Mouse (Mus musculus) lung, adult 2 months (tissue): Measurements from ENCODE around the gene Fyb. TPM values are rescaled to one million over a fixed set of nuclear protein-coding genes. Genes with fewer than 3 reads are reported as not detected.
A peak's percentile ranks its signal among the peaks of the same experiment; 100 is the strongest.

Experiments used
- DNase-seq: peaks from one replicate; pipeline ENCODE4 v3.0.0; 2022
- H3K4me1 ChIP-seq: fragments of 200-500 bp; 2 replicates; pipeline ENCODE4 v1.6.1; 2011; ENCODE audit warnings: low read length; ENCODE audit not compliant: control insufficient read depth, insufficient read depth
- H3K4me3 ChIP-seq: fragments of 200-500 bp; replicated peaks from 2 replicates; pipeline ENCODE3; 2011; ENCODE audit warnings: low read depth, mild to moderate bottlenecking, control low read depth, low read length; ENCODE audit errors: extremely low read depth
- CTCF ChIP-seq: fragments of 200-500 bp; IDR thresholded peaks from 2 replicates; pipeline ENCODE4 v1.5.1; 2011; ENCODE audit warnings: mild to moderate bottlenecking, low read length, control low read depth; ENCODE audit not compliant: insufficient read depth
- POLR2A ChIP-seq: fragments of 200-500 bp; IDR thresholded peaks from 2 replicates; pipeline ENCODE4 v1.6.1; 2011; ENCODE audit warnings: low read depth, mild to moderate bottlenecking, control low read depth, low read length, borderline replicate concordance; ENCODE audit errors: extremely low read depth
- whole genome bisulfite sequencing: fragments of 180-500 bp; shearing (Covaris S2); methylation state at CpG from one replicate; pipeline ENCODE4 v1.1.7; 2018; 5-methylcytosine and 5-hydroxymethylcytosine counted together
- polyA plus RNA-seq: library from polyadenylated mRNA; depleted of rRNA; stranded (reverse); fragments of >200 nt; gene quantifications from 2 replicates; pipeline ENCODE4 v1.2.3, GENCODE M21; 2012

Gene Fyb
- polyA plus RNA-seq, 1 experiment = 48.1 TPM

DNA sequence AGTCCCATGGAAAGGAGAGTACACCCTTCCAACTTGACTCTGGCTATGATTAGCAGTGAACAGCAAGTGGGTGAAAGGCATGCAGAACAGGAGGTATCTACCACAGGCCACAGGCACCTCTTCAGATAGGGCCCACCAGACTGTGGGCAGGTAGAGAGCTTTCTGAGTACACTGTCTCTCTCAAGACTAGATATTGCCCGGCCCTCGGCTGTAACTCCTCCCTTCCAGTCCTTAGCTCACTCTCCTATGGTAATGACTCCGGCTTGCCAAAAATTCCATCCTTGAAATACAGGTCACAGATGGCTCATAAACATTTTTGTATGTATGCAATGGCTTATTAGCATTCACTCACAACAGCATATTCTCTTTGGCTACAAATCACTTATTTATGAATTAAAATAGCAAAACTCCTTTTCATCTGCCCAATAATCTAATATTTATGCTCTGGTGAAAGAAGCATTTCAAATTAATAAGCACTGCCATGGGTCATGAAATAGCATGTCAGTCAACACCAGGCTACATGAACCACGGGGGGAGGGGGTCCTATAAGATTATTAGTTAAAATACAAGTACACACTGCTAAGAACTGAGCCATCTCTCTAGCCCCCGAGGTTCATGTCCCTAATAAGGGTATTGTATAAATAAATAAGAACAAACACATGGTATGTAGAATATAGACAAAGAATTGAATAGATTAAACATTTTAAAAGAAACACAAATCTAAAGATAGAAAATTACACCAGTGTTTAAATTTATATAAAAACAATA is 93.9 kb downstream of the Fyb start:
- no peak for TF ChIP-seq CTCF
- WGBS = 49% methylated on average over 5 of the region's 5 CpGs
- H3K4me1 ChIP-seq = no peaks in the 10 kb centered on the region
- no peak overlapping the region for H3K4me3 ChIP-seq
- no peak for DNase-seq

DNA sequence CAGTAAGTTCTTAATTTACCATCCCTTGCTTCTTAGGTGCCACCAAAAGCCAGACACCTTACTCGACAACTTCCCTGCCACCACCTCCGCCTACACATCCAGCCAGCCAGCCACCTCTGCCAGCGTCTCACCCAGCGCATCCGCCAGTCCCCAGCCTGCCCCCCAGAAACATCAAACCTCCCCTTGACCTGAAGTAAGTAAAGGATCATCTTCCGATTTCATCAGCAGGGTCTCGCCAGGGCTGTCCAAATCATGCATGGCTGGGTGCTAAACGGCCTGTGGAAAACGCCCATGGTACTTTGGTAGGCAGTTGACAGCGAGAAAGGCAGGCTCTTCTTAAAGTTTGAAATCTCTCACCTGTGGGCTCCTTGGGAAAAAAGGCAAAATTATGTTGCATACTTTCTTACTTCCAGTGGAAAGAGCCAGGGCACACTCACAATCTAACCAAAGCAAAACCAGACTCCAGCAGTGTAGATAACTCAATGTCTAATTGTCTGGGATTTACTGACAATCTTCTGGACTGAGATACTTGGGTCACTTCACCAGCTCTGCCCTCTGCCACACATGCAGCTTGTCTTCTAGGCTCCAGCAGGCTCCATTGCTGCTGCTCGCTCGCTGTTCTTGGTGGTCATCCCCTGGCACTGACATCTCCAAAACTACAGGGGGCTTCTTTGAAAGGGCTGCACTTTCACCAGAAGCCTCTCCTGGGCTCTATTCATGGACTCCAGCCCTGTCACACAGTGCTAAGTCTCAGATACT is 97.1 kb downstream of the Fyb start:
- peaks cover 3% of the 10 kb centered on the region; the same call in 1 of the 2 replicates for H3K4me1 ChIP-seq
- no peak for DNase-seq
- H3K4me3 ChIP-seq = no peak overlapping the region
- 84% methylated on average over 12 of the region's 12 CpGs for WGBS
- TF ChIP-seq CTCF = no peak
- TF ChIP-seq POLR2A = no peak

DNA sequence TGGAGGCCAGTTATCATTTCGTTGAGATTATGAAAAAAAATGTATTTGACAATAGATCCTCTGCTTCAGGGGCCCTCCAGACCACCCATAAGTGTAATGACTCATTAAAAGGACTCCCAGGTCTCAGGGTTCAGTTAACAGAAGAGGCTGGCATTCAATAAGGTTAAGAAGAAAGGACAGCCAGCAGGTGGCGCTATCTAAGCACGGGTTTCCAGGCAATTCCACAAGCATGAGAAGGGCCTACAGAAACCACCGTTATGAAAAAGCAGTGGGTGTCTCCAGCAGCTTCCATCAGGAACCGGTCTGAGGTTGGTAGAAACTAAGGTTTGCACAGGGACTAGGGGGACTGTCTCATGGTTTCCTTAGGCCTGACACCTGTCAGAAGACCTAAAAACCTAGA is 99.9 kb downstream of the Fyb start:
- no peak overlapping the region for H3K4me3 ChIP-seq
- WGBS = 3% methylated on average over 5 of the region's 5 CpGs
- DNase-seq = peak; percentile 76
- TF ChIP-seq CTCF (peak; percentile 64), POLR2A (no peak)
- peaks cover 3% of the 10 kb centered on the region; the same call in 1 of the 2 replicates for H3K4me1 ChIP-seq

DNA sequence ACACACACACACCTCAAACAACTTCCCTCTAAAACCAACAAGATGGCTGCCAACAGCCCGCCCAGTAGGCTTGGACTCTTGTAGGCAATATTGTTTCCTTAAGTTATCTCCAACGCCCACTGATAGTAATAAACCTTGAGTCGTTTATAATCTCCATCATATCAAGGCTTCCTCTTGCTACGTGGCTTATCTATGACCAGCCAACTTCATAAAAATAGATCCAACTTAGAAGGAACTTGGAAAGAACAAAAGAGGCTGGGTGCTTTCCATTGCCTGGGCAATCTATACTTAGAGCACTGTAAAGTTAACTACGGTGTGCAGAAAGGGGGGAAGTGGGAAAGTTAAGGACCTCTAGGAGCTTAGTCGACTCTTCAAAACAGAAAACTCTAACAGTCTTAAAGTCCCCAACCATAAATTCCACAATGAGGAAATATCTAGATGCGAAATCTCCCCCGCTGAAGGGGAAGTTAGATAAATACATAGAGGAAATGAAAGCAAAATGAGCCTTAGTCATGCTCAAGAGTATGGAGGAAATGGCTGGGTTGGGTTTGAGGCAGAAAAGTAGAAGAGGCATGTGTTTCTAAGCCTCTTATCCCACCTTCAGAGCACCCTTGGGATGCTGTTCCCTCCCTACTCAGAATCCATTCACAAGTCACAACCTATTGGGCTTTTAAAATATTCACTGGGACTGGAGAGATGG is 101.0 kb downstream of the Fyb start:
- DNase-seq = no peak
- TF ChIP-seq CTCF = no peak
- no peak for TF ChIP-seq POLR2A
- WGBS = 48% methylated on average over 8 of the region's 8 CpGs
- peaks cover 3% of the 10 kb centered on the region; the same call in 1 of the 2 replicates for H3K4me1 ChIP-seq
- H3K4me3 ChIP-seq = no peak overlapping the region

DNA sequence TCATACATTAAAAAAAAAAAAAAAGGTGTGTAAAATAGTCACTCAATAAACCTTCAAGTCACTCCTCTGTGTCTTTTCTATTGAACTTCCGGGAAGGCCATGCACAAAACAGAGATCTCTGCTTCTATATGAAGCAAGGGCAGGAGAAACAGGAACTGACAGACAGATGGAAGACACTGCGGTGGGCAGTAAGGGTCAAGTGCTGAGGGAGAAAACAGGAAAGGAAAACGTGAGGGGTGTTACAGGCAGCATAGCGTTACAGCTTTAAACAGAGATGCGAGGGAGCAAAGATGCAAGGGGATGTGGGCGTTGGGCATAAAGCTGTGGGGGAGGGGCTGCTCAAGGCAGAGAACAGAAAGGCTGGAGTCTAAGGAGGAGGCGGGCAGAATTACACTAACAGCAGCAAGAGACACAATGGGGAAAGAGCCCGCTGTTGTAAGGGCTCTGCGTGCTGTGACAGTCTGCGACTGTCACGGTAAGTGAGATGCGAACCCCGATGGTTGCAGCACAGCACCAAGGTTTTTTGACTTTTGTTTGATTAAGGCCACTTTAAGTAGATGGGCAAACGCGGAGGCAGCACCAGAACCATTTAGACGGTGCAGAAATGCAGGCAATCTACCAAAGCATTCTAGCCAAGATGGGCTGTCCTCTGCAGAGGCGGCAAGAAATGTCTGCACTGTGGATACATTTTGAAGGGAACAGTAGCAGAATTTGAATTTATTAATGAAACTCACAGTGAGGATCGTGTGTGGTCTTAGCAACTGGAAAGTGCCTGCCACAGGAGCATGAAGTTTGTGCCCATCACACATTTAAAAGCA is 101.9 kb downstream of the Fyb start:
- Histone ChIP-seq H3K4me1 (peaks cover 3% of the 10 kb centered on the region; the same call in 1 of the 2 replicates), H3K4me3 (no peak overlapping the region)
- 32% methylated on average over 18 of the region's 18 CpGs for WGBS
- TF ChIP-seq CTCF = no peak
- no peak for TF ChIP-seq POLR2A
- DNase-seq = no peak

DNA sequence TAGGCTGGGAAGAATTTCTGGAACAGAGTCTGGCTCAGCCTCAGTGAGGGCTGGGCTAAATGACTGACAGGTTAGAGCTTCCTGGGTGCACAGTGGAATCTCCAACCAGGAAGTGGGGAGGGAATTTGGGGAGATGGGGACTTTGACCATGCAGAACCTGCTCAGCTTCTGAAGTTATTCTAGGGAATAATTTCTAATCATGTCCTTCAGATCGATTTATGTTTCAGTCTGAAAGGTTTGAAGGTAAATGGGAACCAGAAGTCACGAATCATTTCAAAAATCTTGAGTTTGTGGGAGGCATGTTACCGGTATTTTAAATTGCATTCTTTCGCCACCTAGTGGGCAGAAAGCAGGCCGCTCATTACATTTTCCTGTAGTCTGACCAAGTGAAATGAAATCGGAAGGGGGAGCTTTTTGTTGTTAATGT is 103.0 kb downstream of the Fyb start:
- WGBS = 2% methylated on average over 6 of the region's 6 CpGs
- peak; percentile 22 for DNase-seq
- Histone ChIP-seq H3K4me1 (peaks cover 3% of the 10 kb centered on the region; the same call in 1 of the 2 replicates), H3K4me3 (peak overlapping the region; percentile 29)
- TF ChIP-seq POLR2A (no peak), CTCF (no peak)

DNA sequence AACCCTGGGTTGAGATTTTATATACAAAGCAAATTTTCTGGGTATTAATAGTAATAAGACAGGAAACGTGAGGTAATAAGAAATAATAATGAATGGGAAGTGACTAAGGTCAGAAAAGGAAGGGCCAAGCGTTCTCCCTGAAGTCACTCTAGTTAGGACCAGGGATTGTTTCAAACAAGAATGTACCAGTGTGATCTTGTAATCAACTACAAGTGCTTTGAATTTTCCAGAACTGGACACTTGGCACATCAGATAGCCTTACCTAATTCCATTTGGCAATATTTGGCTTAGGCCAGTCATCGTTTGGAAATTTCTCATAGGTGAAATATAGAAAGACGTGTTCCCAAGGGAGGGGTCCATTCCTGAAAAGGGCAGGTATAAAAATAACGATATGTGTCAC is 103.5 kb downstream of the Fyb start:
- DNase-seq = no peak

DNA sequence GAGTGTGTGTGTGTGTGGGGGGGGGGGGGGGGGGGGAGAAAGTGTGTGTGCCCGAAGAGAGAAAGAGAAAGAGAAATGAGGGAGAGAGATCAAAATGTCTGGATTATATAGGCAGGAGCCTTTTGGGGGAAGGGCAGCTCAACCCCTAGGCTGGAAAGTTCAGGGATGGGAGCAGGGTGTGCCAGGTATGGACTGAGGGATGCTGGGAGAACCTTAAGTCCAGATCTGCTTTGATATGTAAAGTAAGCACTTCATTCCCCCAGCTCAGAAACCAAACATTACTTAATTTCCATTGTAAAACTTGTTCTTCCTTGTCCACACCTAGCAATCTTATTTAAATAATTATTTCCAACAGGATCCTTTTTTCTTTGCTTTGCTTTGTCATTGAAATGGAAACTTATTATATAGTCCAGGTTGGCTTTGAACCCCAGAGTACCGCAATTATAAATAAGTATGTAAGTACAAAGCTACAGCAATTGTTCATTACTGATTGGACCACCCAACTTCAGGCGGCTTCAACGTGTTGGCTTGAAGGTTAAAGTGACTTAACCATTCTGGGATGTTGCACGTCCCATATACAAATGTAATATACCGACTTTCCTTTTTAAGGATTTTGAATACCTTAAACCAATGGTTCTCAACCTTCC is 105.9 kb downstream of the Fyb start:
- TF ChIP-seq POLR2A (no peak), CTCF (no peak)
- no peak overlapping the region for H3K4me3 ChIP-seq
- no peak for DNase-seq
- H3K4me1 ChIP-seq = peaks cover 3% of the 10 kb centered on the region; the same call in 1 of the 2 replicates
- WGBS = 91% methylated on average over 5 of the region's 6 CpGs

More for the DNA sequence above, 103.5 kb downstream of the Fyb start:
- H3K4me1 ChIP-seq = peaks cover 3% of the 10 kb centered on the region; the same call in 1 of the 2 replicates
- TF ChIP-seq CTCF (no peak), POLR2A (no peak)
- H3K4me3 ChIP-seq = no peak overlapping the region
- WGBS = 44% methylated on average over 5 of the region's 5 CpGs
